Mouse (Mus musculus) lung, adult 2 months (tissue): Measurements from ENCODE around the gene Nek5. TPM values are rescaled to one million over a fixed set of nuclear protein-coding genes. Genes with fewer than 3 reads are reported as not detected.
"Not testable (repeated sequence)": the region's sequence is repeated elsewhere in the genome, so short reads cannot be mapped to it uniquely, and the experiment has no call there.

ENCODE experiments used
- DNase-seq: peaks from one replicate; pipeline ENCODE4 v3.0.0; 2022
- H3K4me1 ChIP-seq: fragments of 200-500 bp; 2 replicates; pipeline ENCODE4 v1.6.1; 2011; ENCODE audit warnings: low read length; ENCODE audit not compliant: control insufficient read depth, insufficient read depth
- H3K4me3 ChIP-seq: fragments of 200-500 bp; replicated peaks from 2 replicates; pipeline ENCODE3; 2011; ENCODE audit warnings: low read depth, mild to moderate bottlenecking, control low read depth, low read length; ENCODE audit errors: extremely low read depth
- CTCF ChIP-seq: fragments of 200-500 bp; IDR thresholded peaks from 2 replicates; pipeline ENCODE4 v1.5.1; 2011; ENCODE audit warnings: mild to moderate bottlenecking, low read length, control low read depth; ENCODE audit not compliant: insufficient read depth
- POLR2A ChIP-seq: fragments of 200-500 bp; IDR thresholded peaks from 2 replicates; pipeline ENCODE4 v1.6.1; 2011; ENCODE audit warnings: low read depth, mild to moderate bottlenecking, control low read depth, low read length, borderline replicate concordance; ENCODE audit errors: extremely low read depth
- WGBS: fragments of 180-500 bp; shearing (Covaris S2); methylation state at CpG from one replicate; pipeline ENCODE4 v1.1.7; 2018; 5-methylcytosine and 5-hydroxymethylcytosine counted together
- polyA plus RNA-seq: library from polyadenylated mRNA; depleted of rRNA; stranded (reverse); fragments of >200 nt; gene quantifications from 2 replicates; pipeline ENCODE4 v1.2.3, GENCODE M21; 2012

Gene Nek5
- polyA plus RNA-seq, 1 experiment: 4.2 TPM

DNA sequence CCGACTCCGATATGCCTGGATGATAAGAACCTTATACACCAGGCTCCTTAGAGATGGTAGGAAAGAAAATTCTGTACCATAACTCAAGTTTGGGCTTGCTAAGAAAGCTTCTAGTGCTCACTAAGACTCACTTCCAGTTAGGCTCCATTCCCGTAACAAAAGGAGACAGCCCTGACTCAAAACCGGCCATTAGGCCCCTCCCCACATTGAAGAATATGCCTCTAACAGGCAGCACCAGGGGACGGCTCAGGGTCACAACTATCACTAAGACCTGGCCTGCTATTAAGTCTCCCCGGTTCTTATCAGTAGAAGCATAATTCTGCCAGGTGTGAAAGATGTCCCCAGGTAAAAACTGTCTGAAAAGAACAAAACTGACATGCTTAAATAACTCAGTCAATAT is 21.0 kb upstream of the Nek5 start:
- Histone ChIP-seq H3K4me1 (no peaks in the 10 kb centered on the region), H3K4me3 (no peak overlapping the region)
- 82% methylated on average over 6 of the region's 6 CpGs for WGBS
- no peak for DNase-seq
- no peak for TF ChIP-seq CTCF
- TF ChIP-seq POLR2A: no peak

- H3K4me1 ChIP-seq: no peaks in the 10 kb centered on the region
- WGBS: 69% methylated on average over 1 of the region's 1 CpGs
Observed at GRCm38 (mm10) chr8:22143764-22144491, 19.1 kb upstream of the Nek5 start.

DNA sequence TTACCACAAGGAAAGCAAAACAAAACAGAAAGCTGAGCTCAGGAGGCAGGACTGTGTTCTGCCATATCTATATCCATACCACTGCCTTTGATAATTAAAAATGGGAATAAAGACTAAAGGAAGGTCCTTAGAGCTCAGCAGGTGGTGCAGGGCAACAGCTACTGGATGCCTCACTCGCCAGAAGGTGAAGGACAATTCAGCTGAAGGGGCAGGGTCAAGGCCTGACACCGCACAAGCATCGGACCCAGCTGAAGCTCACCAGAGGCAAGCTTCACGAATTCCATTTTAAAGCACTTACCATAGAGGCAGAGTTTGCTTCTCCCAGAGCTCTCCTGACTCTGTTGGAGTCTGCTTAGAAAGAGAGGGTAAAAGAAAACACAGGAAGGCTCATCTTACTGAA is 17.7 kb upstream of the Nek5 start:
- no peak overlapping the region for H3K4me3 ChIP-seq
- no peak for DNase-seq
- 82% methylated on average over 4 of the region's 4 CpGs for WGBS
- H3K4me1 ChIP-seq: no peaks in the 10 kb centered on the region
- TF ChIP-seq POLR2A (no peak), CTCF (no peak)

More at GRCm38 (mm10) chr8:22143764-22144491, 19.1 kb upstream of the Nek5 start:
- TF ChIP-seq CTCF (no peak), POLR2A (no peak)
- DNase-seq: no peak
- no peak overlapping the region for H3K4me3 ChIP-seq

GRCm38 (mm10) chr8:22141836-22142385 is 17.1 kb upstream of the Nek5 start:
- no peak for DNase-seq
- WGBS: 88% methylated on average over 4 of the region's 4 CpGs
- no peak overlapping the region for H3K4me3 ChIP-seq
- no peak for TF ChIP-seq POLR2A
- no peak for TF ChIP-seq CTCF
- H3K4me1 ChIP-seq: no peaks in the 10 kb centered on the region

GRCm38 (mm10) chr8:22136462-22136861 is 11.6 kb upstream of the Nek5 start:
- not testable (repeated sequence) for H3K4me3 ChIP-seq, H3K4me1 ChIP-seq, DNase-seq
- WGBS: 79% methylated on average over 9 of the region's 9 CpGs

DNA sequence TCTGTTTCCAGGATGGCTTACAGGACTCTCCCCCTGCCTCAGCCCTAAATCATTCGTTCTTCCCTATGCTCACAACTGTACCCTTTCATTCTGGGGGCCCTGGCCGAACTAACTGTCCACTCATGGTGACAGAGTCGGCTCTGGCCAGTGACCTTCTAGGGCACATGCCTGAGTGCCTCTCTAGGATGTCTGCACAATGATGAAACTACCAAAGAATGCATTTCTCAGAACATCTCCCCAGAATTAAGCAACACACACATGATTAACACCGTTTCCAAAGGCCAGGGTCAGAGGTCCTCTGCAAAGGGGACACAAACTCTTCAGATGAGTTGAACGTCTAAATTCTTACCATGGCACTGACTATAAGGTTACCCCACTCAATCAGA is 9.9 kb upstream of the Nek5 start:
- Histone ChIP-seq H3K4me3 (no peak overlapping the region), H3K4me1 (no peaks in the 10 kb centered on the region)
- 71% methylated on average over 5 of the region's 5 CpGs for WGBS
- no peak for DNase-seq
- TF ChIP-seq CTCF: no peak
- TF ChIP-seq POLR2A: no peak

GRCm38 (mm10) chr8:22134078-22134749 is 9.4 kb upstream of the Nek5 start:
- TF ChIP-seq CTCF: no peak
- TF ChIP-seq POLR2A: no peak
- Histone ChIP-seq H3K4me3 (no peak overlapping the region), H3K4me1 (no peaks in the 10 kb centered on the region)
- DNase-seq: no peak
- WGBS: 87% methylated on average over 7 of the region's 7 CpGs

GRCm38 (mm10) chr8:22132062-22132461 is 7.2 kb upstream of the Nek5 start:
- DNase-seq: no peak
- TF ChIP-seq POLR2A (no peak), CTCF (no peak)

GRCm38 (mm10) chr8:22107020-22107419 is 17.8 kb downstream of the Nek5 start:
- no peak for TF ChIP-seq CTCF
- no peak for TF ChIP-seq POLR2A
- no peak overlapping the region for H3K4me3 ChIP-seq
- DNase-seq: no peak
- WGBS: 63% methylated on average over 4 of the region's 4 CpGs
- no peaks in the 10 kb centered on the region for H3K4me1 ChIP-seq

More at GRCm38 (mm10) chr8:22132062-22132461, 7.2 kb upstream of the Nek5 start:
- H3K4me1 ChIP-seq: no peaks in the 10 kb centered on the region
- 74% methylated on average over 12 of the region's 12 CpGs for WGBS
- no peak overlapping the region for H3K4me3 ChIP-seq

GRCm38 (mm10) chr8:22091568-22091967 is 33.3 kb downstream of the Nek5 start:
- no peaks in the 10 kb centered on the region for H3K4me1 ChIP-seq
- no peak overlapping the region for H3K4me3 ChIP-seq
- TF ChIP-seq CTCF (peak; percentile 17; the same call in 1 of the 2 replicates), POLR2A (no peak)
- no peak for DNase-seq
- 54% methylated on average over 8 of the region's 8 CpGs for WGBS
